Mouse (Mus musculus): Measurements from ENCODE around the gene Gtf2h4. TPM values are rescaled to one million over a fixed set of nuclear protein-coding genes. Genes with fewer than 3 reads are reported as not detected.

Gene Gtf2h4
- polyA plus RNA-seq, 1 experiment from 2014 or later: 42.7 TPM

DNA sequence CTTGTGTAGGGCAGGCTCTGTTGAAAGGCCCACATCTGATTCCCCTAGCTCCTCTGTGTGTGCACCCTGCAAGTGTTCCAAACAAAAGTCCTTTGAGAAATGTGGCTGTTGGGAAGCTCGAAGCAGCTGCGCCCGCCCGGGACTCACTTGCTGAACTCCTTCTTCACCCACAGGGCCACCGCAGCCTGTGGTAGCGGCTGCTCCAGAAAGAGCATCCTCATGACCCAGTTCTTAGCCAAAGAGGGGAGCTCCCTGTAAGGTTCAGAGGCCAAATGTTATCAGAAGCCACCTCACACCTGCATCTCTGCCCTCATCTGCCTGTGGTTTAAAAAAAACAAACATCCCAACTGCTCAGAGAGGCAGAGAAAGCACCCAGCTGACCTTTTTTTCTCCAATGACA, 1.7 kb downstream of the Gtf2h4 start:
- H3K27me3 ChIP-seq (ENCODE audit: control insufficient read depth, insufficient read depth, low read length): no peaks in the 10 kb centered on the region
- H3K4me2 ChIP-seq (replicated peaks; ENCODE audit: low read depth, low read length): no peak overlapping the region
- peaks cover 12% of the 10 kb centered on the region; the same call in 1 of the 2 replicates for H3K36me3 ChIP-seq (ENCODE audit: control insufficient read depth, insufficient read depth, low read length)
- no peak overlapping the region for H3K9ac ChIP-seq (replicated peaks; ENCODE audit: low read depth, low read length)
- H3K4me1 ChIP-seq (ENCODE audit: control insufficient read depth, insufficient read depth, low read length): 0 out of 2 replicates have a peak, but pooled peaks cover 8% of the 10 kb centered on the region
- H3K9me3 ChIP-seq (ENCODE audit: control insufficient read depth, low read depth, low read length): no peaks in the 10 kb centered on the region
- ATAC-seq (ENCODE audit: insufficient number of reproducible peaks, insufficient read depth, low FRiP score, low read depth): no peak
- H3K27ac ChIP-seq (ENCODE audit: low read length): no peak overlapping the region
- no peak overlapping the region for H3K4me3 ChIP-seq (ENCODE audit: low read depth, low read length)
- 79% methylated on average over 6 of the region's 6 CpGs for WGBS

DNA sequence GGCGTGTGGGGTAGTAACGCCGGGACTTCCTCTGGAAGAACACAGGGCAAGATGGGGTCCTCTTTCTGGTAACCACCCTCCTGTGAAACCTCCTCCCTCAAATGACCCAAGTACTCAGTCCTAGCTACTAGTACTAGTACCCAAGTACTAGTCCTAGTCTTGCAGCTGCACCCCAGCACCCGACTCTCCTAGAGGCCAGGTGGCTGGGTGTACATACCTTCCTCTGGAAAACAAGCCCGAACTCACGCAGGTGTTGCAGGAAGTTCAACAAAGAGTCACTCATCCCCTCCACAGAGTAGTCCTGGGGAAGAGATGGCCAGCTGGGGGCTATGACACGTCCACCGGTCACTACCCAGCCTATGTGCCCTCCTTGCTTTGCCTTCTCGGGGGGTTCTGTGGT, 3.8 kb downstream of the Gtf2h4 start:
- ATAC-seq (ENCODE audit: insufficient number of reproducible peaks, insufficient read depth, low FRiP score, low read depth): no peak
- Histone ChIP-seq H3K27me3 (ENCODE audit: control insufficient read depth, insufficient read depth, low read length) (no peaks in the 10 kb centered on the region), H3K4me1 (ENCODE audit: control insufficient read depth, insufficient read depth, low read length) (peaks cover 14% of the 10 kb centered on the region; the same call in 1 of the 2 replicates), H3K27ac (ENCODE audit: low read length) (no peak overlapping the region), H3K4me2 (replicated peaks; ENCODE audit: low read depth, low read length) (no peak overlapping the region), H3K9ac (replicated peaks; ENCODE audit: low read depth, low read length) (no peak overlapping the region), H3K9me3 (ENCODE audit: control insufficient read depth, low read depth, low read length) (no peaks in the 10 kb centered on the region), H3K36me3 (ENCODE audit: control insufficient read depth, insufficient read depth, low read length) (peaks cover 12% of the 10 kb centered on the region; the same call in 1 of the 2 replicates), H3K4me3 (ENCODE audit: low read depth, low read length) (no peak overlapping the region)
- 90% methylated on average over 9 of the region's 9 CpGs for WGBS

DNA sequence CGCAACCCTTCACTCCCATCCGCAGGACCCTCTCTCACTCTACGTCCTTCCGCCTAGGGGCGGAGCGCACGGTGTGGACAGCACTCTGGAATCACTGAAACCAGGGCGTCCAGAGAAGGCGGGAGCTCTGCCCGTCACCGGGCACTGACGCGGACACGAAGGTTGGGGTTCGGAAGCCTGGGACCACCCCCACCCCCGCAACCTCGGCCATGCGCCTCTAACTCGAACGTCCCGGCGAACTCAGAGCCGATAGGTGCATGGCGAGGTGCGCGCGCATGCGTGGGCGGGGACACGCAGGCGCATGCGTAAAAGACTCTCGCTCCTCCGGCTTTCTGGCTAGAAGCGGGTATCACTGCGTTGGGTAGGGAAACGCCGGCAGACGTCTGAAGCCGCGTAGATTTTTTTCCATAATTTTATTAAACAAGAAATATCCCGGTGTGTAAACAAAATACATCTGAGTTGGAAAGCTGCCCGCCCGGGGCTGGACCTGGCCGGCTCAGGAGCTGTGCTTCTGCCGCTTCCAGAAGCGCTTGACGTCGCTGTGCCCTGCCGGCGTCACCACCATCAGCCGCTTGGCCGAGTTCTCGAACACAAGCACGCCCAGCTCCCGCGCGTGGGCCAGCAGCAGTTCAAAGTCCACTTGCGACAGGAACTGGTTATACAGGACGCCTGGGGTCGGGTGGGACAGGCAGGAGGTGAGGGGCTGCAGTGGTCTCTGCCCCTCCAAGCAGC, 6.0 kb downstream of the Gtf2h4 start, which contains the start of gene Vars2:
Gene Vars2 (minus strand): TSS at position 259 of the 732 bp plus-strand sequence.
- peaks cover 27% of the 10 kb centered on the region for H3K36me3 ChIP-seq (ENCODE audit: control insufficient read depth, insufficient read depth, low read length)
- H3K9me3 ChIP-seq (ENCODE audit: control insufficient read depth, low read depth, low read length): no peaks in the 10 kb centered on the region
- no peaks in the 10 kb centered on the region for H3K27me3 ChIP-seq (ENCODE audit: control insufficient read depth, insufficient read depth, low read length)
- peak within 1 kb of the TSS; percentile 78 for H3K27ac ChIP-seq (ENCODE audit: low read length)
- WGBS: 0% methylated on average over 61 of the region's 61 CpGs
- H3K4me1 ChIP-seq (ENCODE audit: control insufficient read depth, insufficient read depth, low read length): peaks cover 8% of the 10 kb centered on the region; the same call in 1 of the 2 replicates
- peak; percentile 84 for ATAC-seq (ENCODE audit: insufficient number of reproducible peaks, insufficient read depth, low FRiP score, low read depth)
- peak within 1 kb of the TSS; percentile 81 for H3K9ac ChIP-seq (replicated peaks; ENCODE audit: low read depth, low read length)
- peak within 1 kb of the TSS; percentile 83 for H3K4me2 ChIP-seq (replicated peaks; ENCODE audit: low read depth, low read length)
- peak within 1 kb of the TSS; percentile 69 for H3K4me3 ChIP-seq (ENCODE audit: low read depth, low read length)

DNA sequence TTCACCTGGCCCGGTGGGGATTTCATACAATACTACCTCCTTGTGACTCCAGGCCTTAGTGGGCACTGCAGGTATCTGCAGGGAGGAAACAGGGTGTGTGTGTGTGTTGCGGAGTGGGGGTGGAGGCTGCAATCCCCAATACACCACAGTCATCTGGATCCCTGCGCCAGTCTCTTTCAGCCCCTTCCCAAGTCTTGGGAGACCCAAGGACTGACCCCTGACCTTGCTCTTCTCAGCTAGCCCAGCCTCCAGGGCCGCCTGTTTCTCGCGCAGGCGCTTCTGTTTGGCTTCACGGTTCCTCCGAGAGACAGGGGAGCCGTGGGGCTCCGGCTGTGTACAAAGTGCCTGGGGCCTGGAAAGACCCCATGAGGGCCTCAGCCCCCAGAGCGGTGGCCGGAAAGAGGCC, 6.7 kb downstream of the Gtf2h4 start:
- no peaks in the 10 kb centered on the region for H3K27me3 ChIP-seq (ENCODE audit: control insufficient read depth, insufficient read depth, low read length)
- H3K9me3 ChIP-seq (ENCODE audit: control insufficient read depth, low read depth, low read length): no peaks in the 10 kb centered on the region
- H3K4me1 ChIP-seq (ENCODE audit: control insufficient read depth, insufficient read depth, low read length): peaks cover 6% of the 10 kb centered on the region; the same call in 1 of the 2 replicates
- ATAC-seq (ENCODE audit: insufficient number of reproducible peaks, insufficient read depth, low FRiP score, low read depth): peak; percentile 23; the same call in 1 of the 2 replicates
- H3K27ac ChIP-seq (ENCODE audit: low read length): peak overlapping the region; percentile 78
- peak overlapping the region; percentile 81 for H3K9ac ChIP-seq (replicated peaks; ENCODE audit: low read depth, low read length)
- peak overlapping the region; percentile 83 for H3K4me2 ChIP-seq (replicated peaks; ENCODE audit: low read depth, low read length)
- peak overlapping the region; percentile 69 for H3K4me3 ChIP-seq (ENCODE audit: low read depth, low read length)
- 3% methylated on average over 13 of the region's 13 CpGs for WGBS
- H3K36me3 ChIP-seq (ENCODE audit: control insufficient read depth, insufficient read depth, low read length): peaks cover 29% of the 10 kb centered on the region

DNA sequence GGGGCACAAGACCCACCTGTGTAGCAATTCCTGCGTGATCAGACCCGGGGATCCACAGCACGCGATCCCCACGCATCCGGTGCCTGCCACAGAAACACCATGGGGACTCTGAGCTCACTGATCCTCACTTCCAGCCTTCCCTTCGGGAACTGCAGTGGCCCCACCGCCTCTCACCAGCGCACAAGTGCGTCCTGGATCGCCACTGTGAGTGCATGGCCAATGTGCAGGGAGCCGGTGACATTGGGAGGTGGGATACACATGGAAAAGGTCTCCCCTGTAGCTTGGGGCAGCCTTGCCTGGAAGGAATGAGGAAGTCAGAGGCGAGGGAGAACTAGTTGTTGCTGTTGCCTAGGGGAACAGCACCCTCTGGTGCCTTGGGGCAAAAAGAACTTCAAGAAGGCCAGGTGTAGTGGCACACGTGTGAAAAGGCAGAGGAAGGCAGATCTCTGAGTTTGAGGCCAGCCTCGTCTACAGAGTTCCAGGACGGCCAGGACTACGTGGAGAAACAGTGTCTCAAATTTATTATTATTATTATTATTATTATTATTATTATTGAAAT, 7.5 kb downstream of the Gtf2h4 start:
- Histone ChIP-seq H3K9me3 (ENCODE audit: control insufficient read depth, low read depth, low read length) (no peaks in the 10 kb centered on the region), H3K27ac (ENCODE audit: low read length) (no peak overlapping the region), H3K36me3 (ENCODE audit: control insufficient read depth, insufficient read depth, low read length) (peaks cover 34% of the 10 kb centered on the region), H3K4me2 (replicated peaks; ENCODE audit: low read depth, low read length) (0 out of 2 replicates have a peak overlapping the region, but pooled peaks have one; percentile 5), H3K4me1 (ENCODE audit: control insufficient read depth, insufficient read depth, low read length) (peaks cover 6% of the 10 kb centered on the region; the same call in 1 of the 2 replicates), H3K27me3 (ENCODE audit: control insufficient read depth, insufficient read depth, low read length) (no peaks in the 10 kb centered on the region), H3K9ac (replicated peaks; ENCODE audit: low read depth, low read length) (no peak overlapping the region), H3K4me3 (ENCODE audit: low read depth, low read length) (no peak overlapping the region)
- 77% methylated on average over 17 of the region's 17 CpGs for WGBS
- no peak for ATAC-seq (ENCODE audit: insufficient number of reproducible peaks, insufficient read depth, low FRiP score, low read depth)

DNA sequence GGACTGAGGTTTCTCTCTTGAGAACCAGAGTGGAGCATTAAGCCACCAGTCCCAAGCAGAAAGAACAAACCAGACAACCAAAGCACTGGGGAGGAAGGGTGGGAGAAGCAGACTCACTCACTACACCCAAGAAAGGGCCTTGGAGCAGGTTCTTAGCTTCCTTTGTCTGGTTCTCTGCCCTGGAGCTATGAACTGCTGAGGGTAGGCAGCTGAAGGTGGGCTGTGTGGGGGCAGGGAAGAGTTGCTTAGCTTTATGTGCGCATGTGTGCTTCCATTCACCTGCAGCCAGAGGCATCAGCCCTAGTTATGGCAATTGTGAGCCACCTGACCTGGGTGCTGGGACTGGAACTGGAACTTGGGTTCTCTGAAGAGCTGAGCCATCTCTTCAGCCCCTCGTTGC, 20.5 kb downstream of the Gtf2h4 start:
- H3K4me1 ChIP-seq (ENCODE audit: control insufficient read depth, insufficient read depth, low read length): no peaks in the 10 kb centered on the region
- H3K36me3 ChIP-seq (ENCODE audit: control insufficient read depth, insufficient read depth, low read length): peaks cover 27% of the 10 kb centered on the region
- peak overlapping the region; percentile 23; the same call in 1 of the 2 replicates for H3K27ac ChIP-seq (ENCODE audit: low read length)
- no peak for ATAC-seq (ENCODE audit: insufficient number of reproducible peaks, insufficient read depth, low FRiP score, low read depth)
- H3K9me3 ChIP-seq (ENCODE audit: control insufficient read depth, low read depth, low read length): no peaks in the 10 kb centered on the region
- H3K4me2 ChIP-seq (replicated peaks; ENCODE audit: low read depth, low read length): no peak overlapping the region
- H3K4me3 ChIP-seq (ENCODE audit: low read depth, low read length): no peak overlapping the region
- H3K27me3 ChIP-seq (ENCODE audit: control insufficient read depth, insufficient read depth, low read length): no peaks in the 10 kb centered on the region
- no peak overlapping the region for H3K9ac ChIP-seq (replicated peaks; ENCODE audit: low read depth, low read length)
- WGBS: 84% methylated on average over 2 of the region's 2 CpGs

DNA sequence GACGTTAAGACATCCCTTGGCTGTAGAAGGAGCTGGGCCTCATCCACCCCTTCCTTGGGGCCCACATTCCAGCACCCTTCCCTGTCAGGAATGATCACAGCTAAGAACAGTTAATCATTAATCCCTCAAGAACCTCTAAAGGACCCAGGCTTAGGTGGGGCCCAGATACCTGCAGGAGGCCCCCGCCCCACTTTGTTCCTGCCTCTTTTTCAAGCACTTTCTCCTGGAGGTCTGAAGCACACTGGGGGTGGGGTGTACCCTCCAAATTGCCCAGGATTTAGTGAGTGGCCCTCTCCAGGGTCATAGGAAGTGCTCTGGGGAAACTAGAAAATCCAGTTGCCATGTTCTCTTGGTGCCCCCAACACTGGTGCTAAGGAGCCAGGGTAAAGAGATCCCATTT, 24.1 kb downstream of the Gtf2h4 start:
- H3K9me3 ChIP-seq (ENCODE audit: control insufficient read depth, low read depth, low read length): no peaks in the 10 kb centered on the region
- H3K4me2 ChIP-seq (replicated peaks; ENCODE audit: low read depth, low read length): peak overlapping the region; percentile 24
- WGBS: 54% methylated on average over 2 of the region's 2 CpGs
- no peak overlapping the region for H3K9ac ChIP-seq (replicated peaks; ENCODE audit: low read depth, low read length)
- no peaks in the 10 kb centered on the region for H3K27me3 ChIP-seq (ENCODE audit: control insufficient read depth, insufficient read depth, low read length)
- H3K4me1 ChIP-seq (ENCODE audit: control insufficient read depth, insufficient read depth, low read length): no peaks in the 10 kb centered on the region
- H3K27ac ChIP-seq (ENCODE audit: low read length): peak overlapping the region; percentile 90
- ATAC-seq (ENCODE audit: insufficient number of reproducible peaks, insufficient read depth, low FRiP score, low read depth): peak; percentile 91
- no peak overlapping the region for H3K4me3 ChIP-seq (ENCODE audit: low read depth, low read length)
- peaks cover under 1% of the 10 kb centered on the region; the same call in 1 of the 2 replicates for H3K36me3 ChIP-seq (ENCODE audit: control insufficient read depth, insufficient read depth, low read length)

DNA sequence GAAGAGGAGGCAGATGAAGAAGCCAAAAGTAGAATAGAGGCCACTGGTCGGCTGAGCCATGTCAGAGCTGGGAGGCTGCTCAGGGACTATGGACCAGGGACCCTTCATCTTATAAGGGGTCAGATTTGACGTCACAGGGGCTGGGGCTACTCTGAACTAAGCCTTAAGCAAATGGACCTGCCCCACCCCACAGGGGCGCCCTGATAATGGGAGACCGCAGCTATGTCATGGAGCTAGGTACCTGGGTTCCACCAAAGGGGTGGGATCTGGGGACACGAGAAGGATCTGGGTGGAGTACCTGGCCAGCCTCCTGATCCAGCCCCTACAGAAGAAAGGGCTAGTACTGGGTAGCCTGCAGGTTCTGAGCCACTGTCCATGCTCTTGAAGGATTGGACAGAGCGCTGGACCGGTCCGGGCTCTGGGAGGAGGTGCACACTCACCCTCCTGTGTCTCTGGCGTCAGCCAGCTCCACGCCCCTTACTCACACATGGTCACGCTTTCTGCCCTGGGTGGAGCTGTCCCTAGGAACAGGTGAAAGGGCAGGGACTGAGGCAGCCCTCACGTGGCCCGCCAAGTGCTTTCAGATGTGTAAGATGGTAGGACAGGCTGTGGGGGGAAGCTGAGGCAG, 29.8 kb downstream of the Gtf2h4 start, which contains the start of gene Mucl3:
Gene Mucl3 (minus strand): TSS at position 87 of the 628 bp plus-strand sequence.
- peak; percentile 33 for ATAC-seq (ENCODE audit: insufficient number of reproducible peaks, insufficient read depth, low FRiP score, low read depth)
- Histone ChIP-seq H3K4me3 (ENCODE audit: low read depth, low read length) (no peak within 1 kb of the TSS), H3K27me3 (ENCODE audit: control insufficient read depth, insufficient read depth, low read length) (no peaks in the 10 kb centered on the region), H3K36me3 (ENCODE audit: control insufficient read depth, insufficient read depth, low read length) (no peaks in the 10 kb centered on the region), H3K9ac (replicated peaks; ENCODE audit: low read depth, low read length) (no peak within 1 kb of the TSS), H3K27ac (ENCODE audit: low read length) (no peak within 1 kb of the TSS), H3K4me1 (ENCODE audit: control insufficient read depth, insufficient read depth, low read length) (no peaks in the 10 kb centered on the region), H3K9me3 (ENCODE audit: control insufficient read depth, low read depth, low read length) (no peaks in the 10 kb centered on the region), H3K4me2 (replicated peaks; ENCODE audit: low read depth, low read length) (no peak within 1 kb of the TSS)
- WGBS: 60% methylated on average over 13 of the region's 13 CpGs
